Mouse (Mus musculus): ENCODE data around the gene Atp6v0a4.

DNA sequence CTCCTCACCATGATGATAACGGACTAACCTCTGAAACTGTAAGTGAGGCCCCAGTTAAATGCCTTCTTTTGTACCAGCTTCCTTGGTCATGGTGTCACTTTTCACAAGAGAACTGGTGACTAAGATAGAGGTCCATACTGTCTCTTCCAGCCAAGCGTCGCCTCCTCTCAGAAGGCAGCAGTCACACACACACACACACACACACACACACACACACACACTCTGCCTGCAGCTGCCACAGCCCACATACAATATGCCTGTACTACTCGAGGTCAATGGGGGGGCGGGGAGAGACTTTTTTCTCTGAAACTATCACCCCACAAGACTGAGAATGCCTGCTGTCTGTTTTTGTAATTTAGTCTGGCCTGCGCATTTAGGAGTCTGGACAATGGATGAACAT lies 40.3 kb upstream of the Atp6v0a4 start:
- TF ChIP-seq GATA1 (IDR thresholded peaks at IDR 0.05; ENCODE audit: borderline replicate concordance, low read length) = no peak
- no peak for TF ChIP-seq CTCF (IDR thresholded peaks at IDR 0.05; ENCODE audit: low read depth, low read length)
- TF ChIP-seq TAL1 (conservative IDR thresholded peaks at IDR 0.05; ENCODE audit: low read depth, low read length) = no peak
- no peak for TF ChIP-seq POLR2AphosphoS5 (IDR thresholded peaks at IDR 0.05; ENCODE audit: insufficient replicate concordance, low read depth, low read length)

Data from G1E (cell line).